Mouse (Mus musculus) stomach, embryonic 15.5 days (tissue): ENCODE results near the gene Pga5. TPM values are rescaled to one million over a fixed set of nuclear protein-coding genes. Genes with fewer than 3 reads are reported as not detected.

ENCODE experiments used
- ATAC-seq: fragments of 200-750 bp; cut with Nextera tagmentation; 2 replicates; pipeline ENCODE4 v1.8.0; 2017; ENCODE audit warnings: low read depth, moderate number of reproducible peaks, moderate TSS enrichment; ENCODE audit not compliant: insufficient read depth, low FRiP score
- H3K27ac ChIP-seq: fragments of 300-500 bp; sonication (generic); 2 replicates; pipeline ENCODE4 v1.5.1; 2015; ENCODE audit warnings: mild to moderate bottlenecking, inconsistent platforms
- H3K27me3 ChIP-seq: fragments of 300-500 bp; sonication (generic); replicated peaks from 2 replicates; pipeline ENCODE4 v1.6.1; 2015; ENCODE audit warnings: inconsistent platforms
- H3K36me3 ChIP-seq: fragments of 300-500 bp; sonication (generic); 2 replicates; pipeline ENCODE4 v1.6.1; 2015; ENCODE audit warnings: inconsistent platforms
- H3K4me1 ChIP-seq: fragments of 300-500 bp; sonication (generic); 2 replicates; pipeline ENCODE4 v1.6.1; 2015; ENCODE audit warnings: inconsistent platforms
- H3K4me2 ChIP-seq: fragments of 300-500 bp; sonication (generic); 2 replicates; pipeline ENCODE4 v1.6.1; 2015; ENCODE audit warnings: mild to moderate bottlenecking, inconsistent platforms
- H3K4me3 ChIP-seq: fragments of 300-500 bp; sonication (generic); replicated peaks from 2 replicates; pipeline ENCODE4 v1.5.1; 2015; ENCODE audit warnings: inconsistent platforms
- H3K9ac ChIP-seq: fragments of 300-500 bp; sonication (generic); 2 replicates; pipeline ENCODE4 v1.6.1; 2015; ENCODE audit warnings: inconsistent platforms
- H3K9me3 ChIP-seq: fragments of 300-500 bp; sonication (generic); 2 replicates; pipeline ENCODE4 v1.6.1; 2016; ENCODE audit warnings: inconsistent platforms
- whole genome bisulfite sequencing: fragments of 180-500 bp; shearing (Covaris S2); methylation state at CpG from one replicate; pipeline ENCODE4 v1.1.7; 2015; 5-methylcytosine and 5-hydroxymethylcytosine counted together
- polyA plus RNA-seq: library from polyadenylated mRNA; unstranded; fragments of >200 nt; fragmentation: Nextera tagmentation; extraction: Ambion mirVana; gene quantifications from 2 replicates; pipeline ENCODE4 v1.2.1, GENCODE M21; 2015

Gene Pga5
- polyA plus RNA-seq: 28.0 and 59.2 TPM in 2 replicates

- Histone ChIP-seq H3K9me3 (no peaks in the 10 kb centered on the region), H3K27ac (no peak within 1 kb of the TSS), H3K27me3 (no peaks in the 10 kb centered on the region), H3K9ac (no peak within 1 kb of the TSS), H3K4me2 (no peak within 1 kb of the TSS), H3K4me1 (no peaks in the 10 kb centered on the region), H3K4me3 (no peak within 1 kb of the TSS), H3K36me3 (no peaks in the 10 kb centered on the region)
- peak; percentile 27; the same call in 1 of the 2 replicates for ATAC-seq
- 35% methylated on average over 6 of the region's 6 CpGs for WGBS
Measured at GRCm38 (mm10) chr19:10677915-10678771, at the start of gene Pga5. Pga5 (minus strand) TSS chr19:10678071.

- peak overlapping the region; percentile 72 for H3K27ac ChIP-seq
- WGBS: 78% methylated on average over 13 of the region's 13 CpGs
- no peak for ATAC-seq
Measured at GRCm38 (mm10) chr19:10724629-10725363, 46.9 kb upstream of the Pga5 start.

GRCm38 (mm10) chr19:10723649-10724048 lies 45.8 kb upstream of the Pga5 start:
- Histone ChIP-seq H3K9me3 (no peaks in the 10 kb centered on the region), H3K4me3 (no peak overlapping the region), H3K4me1 (0 out of 2 replicates have a peak, but pooled peaks cover 17% of the 10 kb centered on the region), H3K27me3 (no peaks in the 10 kb centered on the region), H3K9ac (no peak overlapping the region), H3K36me3 (no peaks in the 10 kb centered on the region), H3K27ac (peak overlapping the region; percentile 72), H3K4me2 (no peak overlapping the region)
- WGBS: 39% methylated on average over 5 of the region's 5 CpGs
- ATAC-seq: no peak

More at GRCm38 (mm10) chr19:10724629-10725363, 46.9 kb upstream of the Pga5 start:
- Histone ChIP-seq H3K4me2 (no peak overlapping the region), H3K27me3 (no peaks in the 10 kb centered on the region), H3K4me3 (no peak overlapping the region), H3K36me3 (no peaks in the 10 kb centered on the region), H3K9me3 (no peaks in the 10 kb centered on the region), H3K9ac (no peak overlapping the region), H3K4me1 (0 out of 2 replicates have a peak, but pooled peaks cover 17% of the 10 kb centered on the region)

GRCm38 (mm10) chr19:10723084-10723483 lies 45.2 kb upstream of the Pga5 start:
- no peak overlapping the region for H3K9ac ChIP-seq
- 18% methylated on average over 13 of the region's 13 CpGs for WGBS
- no peak overlapping the region for H3K4me3 ChIP-seq
- ATAC-seq: no peak
- H3K27ac ChIP-seq: peak overlapping the region; percentile 67
- H3K4me2 ChIP-seq: no peak overlapping the region; the same call in 1 of the 2 replicates
- no peaks in the 10 kb centered on the region for H3K9me3 ChIP-seq
- 0 out of 2 replicates have a peak, but pooled peaks cover 17% of the 10 kb centered on the region for H3K4me1 ChIP-seq
- H3K27me3 ChIP-seq: no peaks in the 10 kb centered on the region
- H3K36me3 ChIP-seq: no peaks in the 10 kb centered on the region

GRCm38 (mm10) chr19:10721064-10721463 lies 43.2 kb upstream of the Pga5 start:
- WGBS: 52% methylated on average over 5 of the region's 5 CpGs
- ATAC-seq: no peak

GRCm38 (mm10) chr19:10720524-10720923 lies 42.7 kb upstream of the Pga5 start:
- no peaks in the 10 kb centered on the region for H3K36me3 ChIP-seq
- no peaks in the 10 kb centered on the region for H3K9me3 ChIP-seq
- 0 out of 2 replicates have a peak overlapping the region, but pooled peaks have one; percentile 21 for H3K27ac ChIP-seq
- WGBS: 24% methylated on average over 3 of the region's 3 CpGs
- ATAC-seq: no peak
- H3K4me1 ChIP-seq: 0 out of 2 replicates have a peak, but pooled peaks cover 17% of the 10 kb centered on the region
- no peak overlapping the region for H3K9ac ChIP-seq
- no peak overlapping the region for H3K4me2 ChIP-seq
- no peaks in the 10 kb centered on the region for H3K27me3 ChIP-seq
- no peak overlapping the region for H3K4me3 ChIP-seq

More at GRCm38 (mm10) chr19:10721064-10721463, 43.2 kb upstream of the Pga5 start:
- H3K9ac ChIP-seq: no peak overlapping the region
- no peak overlapping the region for H3K27ac ChIP-seq
- no peaks in the 10 kb centered on the region for H3K27me3 ChIP-seq
- no peak overlapping the region for H3K4me2 ChIP-seq
- no peak overlapping the region for H3K4me3 ChIP-seq
- H3K4me1 ChIP-seq: 0 out of 2 replicates have a peak, but pooled peaks cover 17% of the 10 kb centered on the region
- no peaks in the 10 kb centered on the region for H3K9me3 ChIP-seq
- H3K36me3 ChIP-seq: no peaks in the 10 kb centered on the region

GRCm38 (mm10) chr19:10719751-10720150 lies 41.9 kb upstream of the Pga5 start:
- Histone ChIP-seq H3K4me1 (0 out of 2 replicates have a peak, but pooled peaks cover 17% of the 10 kb centered on the region), H3K27me3 (no peaks in the 10 kb centered on the region), H3K9me3 (no peaks in the 10 kb centered on the region), H3K4me2 (no peak overlapping the region), H3K4me3 (no peak overlapping the region), H3K36me3 (no peaks in the 10 kb centered on the region), H3K27ac (no peak overlapping the region), H3K9ac (no peak overlapping the region)
- 0 out of 2 replicates have a peak, but pooled peaks have one; percentile 8 for ATAC-seq
- 24% methylated on average over 2 of the region's 2 CpGs for WGBS

- Histone ChIP-seq H3K27ac (no peak overlapping the region), H3K9ac (no peak overlapping the region), H3K9me3 (no peaks in the 10 kb centered on the region), H3K36me3 (peaks cover 10% of the 10 kb centered on the region; the same call in 1 of the 2 replicates), H3K4me1 (0 out of 2 replicates have a peak, but pooled peaks cover 17% of the 10 kb centered on the region), H3K4me2 (no peak overlapping the region), H3K4me3 (no peak overlapping the region), H3K27me3 (no peaks in the 10 kb centered on the region)
- no peak for ATAC-seq
- 63% methylated on average over 7 of the region's 7 CpGs for WGBS
Measured at GRCm38 (mm10) chr19:10718251-10718775, 40.4 kb upstream of the Pga5 start.

GRCm38 (mm10) chr19:10715476-10715875 lies 37.6 kb upstream of the Pga5 start:
- H3K4me1 ChIP-seq: 0 out of 2 replicates have a peak, but pooled peaks cover 6% of the 10 kb centered on the region
- peaks cover 31% of the 10 kb centered on the region for H3K36me3 ChIP-seq
- H3K4me2 ChIP-seq: no peak overlapping the region
- no peak overlapping the region for H3K9ac ChIP-seq
- WGBS: 89% methylated on average over 6 of the region's 6 CpGs
- no peaks in the 10 kb centered on the region for H3K9me3 ChIP-seq
- no peak overlapping the region for H3K4me3 ChIP-seq
- no peaks in the 10 kb centered on the region for H3K27me3 ChIP-seq
- no peak overlapping the region for H3K27ac ChIP-seq
- ATAC-seq: no peak

GRCm38 (mm10) chr19:10714682-10715475 lies 37.0 kb upstream of the Pga5 start:
- H3K36me3 ChIP-seq: peaks cover 31% of the 10 kb centered on the region
- H3K27me3 ChIP-seq: no peaks in the 10 kb centered on the region
- no peaks in the 10 kb centered on the region for H3K9me3 ChIP-seq
- no peak overlapping the region for H3K9ac ChIP-seq
- 45% methylated on average over 4 of the region's 4 CpGs for WGBS
- H3K4me2 ChIP-seq: no peak overlapping the region
- peak; percentile 21; the same call in 1 of the 2 replicates for ATAC-seq
- no peak overlapping the region for H3K4me3 ChIP-seq
- H3K27ac ChIP-seq: no peak overlapping the region
- peaks cover 3% of the 10 kb centered on the region for H3K4me1 ChIP-seq

GRCm38 (mm10) chr19:10714168-10714567 lies 36.3 kb upstream of the Pga5 start:
- Histone ChIP-seq H3K4me3 (no peak overlapping the region), H3K9me3 (no peaks in the 10 kb centered on the region), H3K4me2 (no peak overlapping the region), H3K9ac (no peak overlapping the region), H3K27me3 (no peaks in the 10 kb centered on the region), H3K27ac (no peak overlapping the region), H3K36me3 (peaks cover 31% of the 10 kb centered on the region), H3K4me1 (peaks cover 9% of the 10 kb centered on the region)
- 81% methylated on average over 6 of the region's 6 CpGs for WGBS
- ATAC-seq: no peak
